Mouse (Mus musculus) limb, embryonic 14.5 days (tissue): ENCODE results near the gene Gm15517. TPM values are rescaled to one million over a fixed set of nuclear protein-coding genes. Genes with fewer than 3 reads are reported as not detected.

Source experiments
- ATAC-seq: fragments of 200-750 bp; cut with Nextera tagmentation; 2 replicates; pipeline ENCODE4 v1.8.0; 2017; ENCODE audit warnings: low read depth, moderate number of reproducible peaks, moderate TSS enrichment; ENCODE audit not compliant: low FRiP score
- DNase-seq: peaks from one replicate; pipeline ENCODE4 v3.0.0-alpha.2; 2015; ENCODE audit warnings: low spot score
- H3K27ac ChIP-seq: fragments of 300-500 bp; sonication (generic); replicated peaks from 2 replicates; pipeline ENCODE4 v1.5.1; 2014; ENCODE audit warnings: low read depth, mild to moderate bottlenecking, low read length, moderate library complexity, mixed read lengths
- H3K27me3 ChIP-seq: fragments of 300-500 bp; sonication (generic); 2 replicates; pipeline ENCODE4 v1.6.1; 2014; ENCODE audit warnings: low read length, mixed read lengths; ENCODE audit not compliant: control insufficient read depth, insufficient read depth
- H3K36me3 ChIP-seq: fragments of 300-500 bp; sonication (generic); 2 replicates; pipeline ENCODE4 v1.6.1; 2014; ENCODE audit warnings: mild to moderate bottlenecking, low read length, moderate library complexity, mixed read lengths; ENCODE audit not compliant: control insufficient read depth, insufficient read depth
- H3K4me1 ChIP-seq: fragments of 300-500 bp; sonication (generic); 2 replicates; pipeline ENCODE4 v1.6.1; 2014; ENCODE audit warnings: antibody characterized with exemption, low read length, mixed read lengths; ENCODE audit not compliant: control insufficient read depth, insufficient read depth
- H3K4me2 ChIP-seq: fragments of 300-500 bp; sonication (generic); replicated peaks from 2 replicates; pipeline ENCODE4 v1.6.1; 2014; ENCODE audit warnings: low read depth, mild to moderate bottlenecking, low read length, moderate library complexity; ENCODE audit not compliant: severe bottlenecking
- H3K4me3 ChIP-seq: fragments of 300-500 bp; sonication (generic); replicated peaks from 2 replicates; pipeline ENCODE4 v1.5.1; 2014; ENCODE audit warnings: low read length
- H3K9ac ChIP-seq: fragments of 300-500 bp; sonication (generic); 2 replicates; pipeline ENCODE4 v1.6.1; 2014; ENCODE audit warnings: mild to moderate bottlenecking, low read depth, low read length, moderate library complexity; ENCODE audit not compliant: severe bottlenecking
- H3K9me3 ChIP-seq: fragments of 300-500 bp; sonication (generic); 2 replicates; pipeline ENCODE4 v1.6.1; 2016; ENCODE audit warnings: low read length; ENCODE audit not compliant: control insufficient read depth
- POLR2A ChIP-seq: fragments of 200-500 bp; IDR thresholded peaks from 2 replicates; pipeline ENCODE4 v1.8.0; 2012; ENCODE audit warnings: inconsistent platforms, mild to moderate bottlenecking, moderate library complexity, borderline replicate concordance; ENCODE audit not compliant: insufficient read depth, insufficient read length; ENCODE audit errors: extremely low read depth
- WGBS: fragments of 180-500 bp; shearing (Covaris S2); extraction: QIAGEN DNeasy Blood & Tissue Kit; methylation state at CpG from one replicate; pipeline ENCODE4 v1.1.7; 2014; 5-methylcytosine and 5-hydroxymethylcytosine counted together
- polyA plus RNA-seq, 2 experiments: library from polyadenylated mRNA; depleted of rRNA in 1 of 2; stranded (reverse) in 1 of 2; unstranded in 1 of 2; fragments of >200 nt; fragmentation: Nextera tagmentation in 1 of 2; extraction: Ambion mirVana in 1 of 2; gene quantifications; 2 replicates each; pipeline versions ENCODE4 v1.2.1 to v1.2.3; 2012 to 2014

Gene Gm15517
- polyA plus RNA-seq, 2 experiments = not detected

GRCm38 (mm10) chr7:44254930-44255329 is 6.3 kb upstream of the Gm15517 start:
- Histone ChIP-seq H3K27ac (no peak overlapping the region), H3K9me3 (no peaks in the 10 kb centered on the region), H3K4me2 (no peak overlapping the region), H3K36me3 (peaks cover 32% of the 10 kb centered on the region), H3K27me3 (no peaks in the 10 kb centered on the region), H3K4me1 (no peaks in the 10 kb centered on the region), H3K9ac (no peak overlapping the region), H3K4me3 (no peak overlapping the region)
- WGBS = 76% methylated on average over 6 of the region's 6 CpGs
- no peak for TF ChIP-seq POLR2A
- DNase-seq (no peak), ATAC-seq (no peak)

GRCm38 (mm10) chr7:44257278-44257677 is 4.0 kb upstream of the Gm15517 start, which contains the start of gene Acp4:
Acp4 (minus strand) TSS chr7:44257378.
- H3K27ac ChIP-seq = no peak within 1 kb of the TSS
- no peak for ATAC-seq
- H3K4me1 ChIP-seq = no peaks in the 10 kb centered on the region
- 72% methylated on average over 4 of the region's 4 CpGs for WGBS
- no peak for TF ChIP-seq POLR2A
- DNase-seq = no peak
- peaks cover 13% of the 10 kb centered on the region for H3K36me3 ChIP-seq
- H3K27me3 ChIP-seq = no peaks in the 10 kb centered on the region; the same call in 1 of the 2 replicates
- no peak within 1 kb of the TSS for H3K4me2 ChIP-seq
- no peaks in the 10 kb centered on the region for H3K9me3 ChIP-seq
- H3K4me3 ChIP-seq = no peak within 1 kb of the TSS
- H3K9ac ChIP-seq = no peak within 1 kb of the TSS

GRCm38 (mm10) chr7:44260410-44260809 is 837 bp upstream of the Gm15517 start:
- ATAC-seq = no peak
- DNase-seq = no peak
- peaks cover 4% of the 10 kb centered on the region; the same call in 1 of the 2 replicates for H3K4me1 ChIP-seq
- no peak overlapping the region for H3K4me3 ChIP-seq
- no peak for TF ChIP-seq POLR2A
- WGBS = 72% methylated on average over 6 of the region's 6 CpGs
- no peak overlapping the region for H3K9ac ChIP-seq
- no peak overlapping the region for H3K27ac ChIP-seq
- H3K4me2 ChIP-seq = no peak overlapping the region
- no peaks in the 10 kb centered on the region for H3K9me3 ChIP-seq
- H3K36me3 ChIP-seq = no peaks in the 10 kb centered on the region
- H3K27me3 ChIP-seq = peaks cover 11% of the 10 kb centered on the region

- WGBS = 2% methylated on average over 34 of the region's 34 CpGs
- TF ChIP-seq POLR2A = peak; percentile 29; the same call in 1 of the 2 replicates
- ATAC-seq = peak; percentile 70
- Histone ChIP-seq H3K4me3 (no peak overlapping the region), H3K9ac (no peak overlapping the region), H3K36me3 (no peaks in the 10 kb centered on the region), H3K27me3 (peaks cover 11% of the 10 kb centered on the region), H3K4me2 (peak overlapping the region; percentile 38), H3K4me1 (peaks cover 4% of the 10 kb centered on the region; the same call in 1 of the 2 replicates), H3K9me3 (no peaks in the 10 kb centered on the region), H3K27ac (no peak overlapping the region)
- DNase-seq = peak; percentile 93
Observed at GRCm38 (mm10) chr7:44262791-44263643, 1.8 kb downstream of the Gm15517 start.

- Histone ChIP-seq H3K27ac (no peak overlapping the region), H3K4me2 (no peak overlapping the region), H3K9me3 (no peaks in the 10 kb centered on the region), H3K9ac (no peak overlapping the region), H3K36me3 (no peaks in the 10 kb centered on the region), H3K4me1 (peaks cover 2% of the 10 kb centered on the region; the same call in 1 of the 2 replicates), H3K4me3 (no peak overlapping the region), H3K27me3 (peaks cover 9% of the 10 kb centered on the region)
- DNase-seq (no peak), ATAC-seq (no peak)
- TF ChIP-seq POLR2A = no peak
- 83% methylated on average over 11 of the region's 11 CpGs for WGBS
Observed at GRCm38 (mm10) chr7:44268117-44268516, 6.9 kb downstream of the Gm15517 start.
